Mouse (Mus musculus) cerebellum, adult 18-20 months (tissue): ENCODE results near the gene Pnp.
"Not testable (repeated sequence)": the region's sequence is repeated elsewhere in the genome, so short reads cannot be mapped to it uniquely, and the experiment has no call there.

Source experiments
- DNase-seq, 2 experiments: peaks; one replicate each; pipeline ENCODE4 v3.0.0; 2021

Pnp gene

DNA sequence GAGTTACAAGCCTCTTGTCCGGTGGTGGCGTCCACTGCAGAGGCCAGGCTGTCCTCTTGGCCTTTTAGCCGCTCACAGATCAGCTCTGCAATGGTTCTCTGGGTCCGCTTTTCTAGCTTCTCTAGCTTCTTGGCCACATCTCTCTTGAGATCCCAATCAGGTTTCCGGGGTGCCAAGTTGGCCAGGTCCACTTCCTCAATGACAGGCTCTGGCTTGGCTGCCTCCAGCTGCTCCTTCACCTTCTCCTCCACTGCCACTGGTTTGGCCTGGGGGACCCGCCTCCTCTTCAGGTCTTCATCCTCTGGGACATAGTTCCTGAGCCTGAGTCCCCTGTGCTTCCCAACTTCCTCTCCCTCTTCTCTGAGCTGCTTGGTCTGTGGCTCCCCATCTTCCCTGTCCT lies 47.6 kb downstream of the Pnp start:
- not testable (repeated sequence) for DNase-seq

DNA sequence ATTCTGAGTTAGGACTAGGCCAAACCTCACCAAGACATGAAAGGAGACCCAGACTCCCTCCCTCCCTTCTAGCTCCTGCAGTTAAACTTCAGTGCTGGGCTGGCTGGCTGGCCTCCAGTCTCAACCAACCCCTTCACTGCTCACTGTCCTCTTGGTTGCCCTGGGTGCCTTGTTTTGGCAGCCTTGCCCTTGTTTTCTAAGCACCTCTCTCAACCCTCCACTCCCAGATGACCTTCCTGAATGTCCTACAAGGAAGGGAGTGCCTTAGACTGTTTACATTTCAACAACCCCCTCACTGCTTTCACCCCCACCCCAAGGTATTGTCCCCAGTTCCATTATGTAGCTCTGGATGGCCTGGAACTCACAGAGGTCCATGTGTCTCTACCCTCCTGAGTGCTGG lies 48.7 kb downstream of the Pnp start:
- DNase-seq: no peak

DNA sequence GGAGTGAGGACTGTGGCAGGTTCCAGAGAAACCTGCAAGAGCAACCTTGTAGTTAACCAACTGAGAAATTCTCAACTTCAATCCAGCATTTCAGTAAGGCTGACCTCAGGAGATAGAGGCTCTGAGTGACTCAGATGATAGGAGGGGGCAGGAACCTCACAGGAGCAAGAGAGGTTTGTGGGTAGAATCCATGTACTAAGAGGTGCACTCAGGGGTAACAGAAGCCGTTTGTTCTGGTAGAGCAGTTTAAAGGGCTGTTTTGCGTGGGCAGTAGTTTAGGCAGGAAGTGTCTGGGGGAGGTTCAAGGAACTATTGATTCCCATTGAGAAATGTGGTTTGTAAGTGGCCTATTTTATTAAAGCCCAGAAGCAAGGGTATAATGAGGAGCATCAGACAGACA lies 50.3 kb downstream of the Pnp start:
- DNase-seq: no peak

DNA sequence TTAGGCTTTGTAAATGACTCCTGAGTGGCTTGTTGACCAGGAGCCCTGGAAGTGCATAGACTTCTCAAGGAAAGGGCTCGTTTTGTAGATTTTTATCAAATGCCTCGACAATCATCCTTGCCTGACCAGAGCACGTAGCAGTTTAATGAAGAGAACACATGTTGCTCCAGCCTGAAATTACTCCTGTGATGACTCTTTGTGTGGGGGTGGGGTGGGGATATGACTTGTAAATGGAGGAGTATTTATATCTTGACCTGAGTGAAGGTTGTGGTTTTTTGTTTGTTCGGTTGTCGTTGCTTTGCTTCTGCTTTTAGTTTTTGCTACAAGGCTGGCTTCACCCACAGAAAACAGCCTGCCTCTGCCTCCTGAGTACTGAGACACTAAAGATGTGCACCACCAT lies 51.0 kb downstream of the Pnp start:
- no peak for DNase-seq

DNA sequence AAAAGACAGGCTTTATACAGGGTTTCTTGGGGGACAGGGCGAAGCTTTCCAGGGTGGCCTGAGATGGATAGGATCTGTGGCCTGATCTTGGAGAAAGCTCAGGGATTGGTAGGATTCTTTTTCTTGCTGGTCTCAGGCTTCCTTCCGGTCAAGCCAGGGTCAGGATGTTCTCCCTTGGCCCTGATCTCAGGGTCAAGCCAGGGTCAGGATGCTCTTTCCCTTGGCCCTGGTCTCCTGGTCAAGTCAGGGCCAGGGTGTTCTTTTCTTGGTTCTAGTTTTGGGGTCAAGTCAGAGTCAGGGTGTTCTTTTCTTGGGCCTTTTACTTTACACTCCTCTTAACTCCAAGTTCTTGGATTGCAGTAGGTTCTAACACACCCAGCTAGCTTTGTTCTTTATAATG lies 56.8 kb downstream of the Pnp start:
- no peak for DNase-seq

DNA sequence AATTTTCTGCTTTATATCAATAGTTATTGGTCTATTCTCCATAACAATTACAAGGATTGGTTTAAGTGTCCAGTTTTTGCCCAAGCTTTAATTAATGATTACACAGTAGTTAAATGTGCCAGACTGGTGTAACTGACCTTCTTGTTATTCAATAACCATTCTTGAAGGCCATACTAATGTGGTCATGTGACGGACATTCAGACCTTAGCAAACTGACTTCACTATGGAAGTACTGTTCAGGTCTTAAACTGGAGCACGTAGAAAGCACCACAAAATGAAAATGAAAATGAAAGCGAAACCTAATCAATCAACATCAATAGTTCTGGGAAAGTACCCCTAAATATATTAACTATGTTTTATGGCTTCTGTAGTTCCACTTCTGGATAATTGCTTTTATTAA lies 60.2 kb downstream of the Pnp start:
- DNase-seq: no peak

DNA sequence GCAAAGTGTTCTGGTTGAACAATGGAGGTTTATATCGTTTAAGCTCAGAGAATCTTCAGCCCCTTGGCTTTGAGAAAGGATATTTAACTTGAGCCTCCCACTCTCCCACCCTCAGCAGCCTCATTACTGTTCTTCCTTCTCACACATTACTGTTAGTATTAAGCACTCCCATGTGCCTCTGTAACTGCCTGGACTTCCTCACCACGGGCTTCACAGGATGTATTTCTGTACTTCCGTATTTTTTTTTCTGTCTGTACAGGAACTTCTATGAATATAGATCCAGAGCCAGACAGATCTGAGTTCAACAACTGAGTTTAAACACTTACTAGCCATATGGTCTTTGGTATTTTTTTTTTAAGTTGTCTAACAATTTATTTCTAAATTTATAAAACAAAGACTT lies 66.2 kb downstream of the Pnp start:
- DNase-seq: no peak

DNA sequence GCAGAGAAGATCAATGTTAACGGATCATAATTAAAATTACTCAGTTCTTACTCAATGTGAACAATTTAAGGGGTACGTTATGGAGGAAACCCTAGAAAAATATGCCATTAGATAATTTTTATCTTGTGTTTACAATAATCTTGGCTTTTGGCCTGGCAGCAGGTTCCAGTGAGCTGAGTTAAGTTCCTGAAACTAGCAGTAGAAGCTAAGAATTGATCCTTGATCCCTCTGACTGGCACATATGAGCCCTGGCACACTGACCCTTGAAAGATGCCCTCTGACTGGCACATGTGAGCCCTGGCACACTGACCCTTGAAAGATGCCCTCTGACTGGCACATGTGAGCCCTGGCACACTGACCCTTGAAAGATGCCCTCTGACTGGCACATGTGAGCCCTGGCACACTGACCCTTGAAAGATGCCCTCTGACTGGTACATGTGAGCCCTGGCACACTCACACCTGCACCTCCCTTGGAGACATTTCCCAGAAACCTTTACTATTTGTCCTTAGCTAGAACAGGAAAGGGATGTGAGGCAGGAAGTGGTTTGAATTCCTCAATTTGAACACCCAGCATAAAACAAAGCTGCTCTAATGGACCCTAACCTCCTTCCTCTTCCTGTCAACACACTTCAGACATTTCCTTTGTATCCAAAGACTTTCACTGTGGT lies 67.3 kb downstream of the Pnp start:
- no peak for DNase-seq

DNA sequence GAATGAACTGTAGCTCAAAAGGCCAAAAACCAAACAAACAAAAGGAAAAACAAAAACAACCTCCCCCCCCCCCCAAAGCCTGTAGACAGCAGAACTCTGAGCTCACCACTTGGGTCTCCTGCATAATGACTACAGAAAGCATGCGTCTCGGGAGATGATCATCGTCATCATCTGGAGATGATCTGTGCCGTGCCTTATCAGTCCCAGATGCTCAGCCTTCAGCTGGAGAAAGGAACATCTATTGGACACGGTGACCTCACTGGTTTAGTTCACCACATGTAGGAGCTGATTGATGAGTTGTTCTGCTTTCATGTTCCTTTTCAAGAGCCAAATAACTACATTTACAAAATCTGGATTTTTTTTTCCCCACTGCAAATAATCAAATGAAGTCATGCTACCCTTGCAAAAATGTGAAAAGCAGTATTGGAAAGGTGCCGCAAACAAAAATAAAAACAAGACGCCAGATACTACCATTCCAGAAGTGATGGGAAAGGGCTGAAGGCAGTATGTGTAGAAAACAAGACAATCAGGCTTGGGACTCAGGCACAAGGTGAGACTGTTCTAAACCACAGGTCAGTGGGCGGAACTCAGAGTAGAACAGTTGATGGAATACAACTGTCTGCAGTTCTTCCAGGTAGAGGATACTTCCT lies 76.4 kb downstream of the Pnp start, which contains the start of gene Rnase10:
Gene Rnase10, plus strand, starts transcription at position 600 of the 650 bp plus-strand sequence.
- no peak for DNase-seq

DNA sequence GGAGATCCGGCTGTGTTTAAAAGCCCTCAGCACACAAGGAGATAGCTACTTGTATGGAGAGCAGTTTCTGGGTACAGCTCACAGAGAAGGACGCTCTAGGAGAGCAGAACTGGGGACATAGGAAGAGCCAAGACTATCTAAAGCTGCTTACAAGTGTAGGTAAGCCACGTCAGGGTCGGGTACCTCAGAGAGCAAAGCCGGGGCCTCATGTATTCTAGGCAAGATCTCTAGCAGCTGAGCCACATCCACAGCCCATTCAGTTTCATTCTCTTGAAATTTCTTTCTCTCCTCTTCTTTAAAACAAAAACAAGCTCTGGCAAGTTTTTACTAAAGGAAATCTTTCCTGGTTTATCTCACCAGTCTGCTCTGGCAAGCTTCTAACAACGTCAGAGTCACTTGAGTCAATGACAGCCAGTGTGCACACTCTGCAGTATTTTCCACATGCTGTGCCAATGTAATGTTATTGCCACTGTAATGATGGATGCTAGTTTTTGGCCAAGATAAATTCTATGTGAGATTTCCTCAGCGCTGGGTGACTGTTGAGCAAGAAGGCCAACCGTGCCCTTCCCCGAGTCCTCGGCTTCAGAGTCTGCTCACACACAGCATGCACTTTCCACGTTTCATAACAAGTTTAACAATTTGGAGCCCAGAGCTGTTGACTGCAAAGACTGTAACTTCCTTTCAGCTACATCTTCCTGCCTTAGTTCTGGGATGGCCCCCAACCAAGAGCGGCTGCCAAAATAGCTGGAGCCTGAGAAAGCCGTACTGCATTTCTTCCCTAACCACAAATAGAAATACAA lies 77.2 kb downstream of the Pnp start:
- no peak for DNase-seq

DNA sequence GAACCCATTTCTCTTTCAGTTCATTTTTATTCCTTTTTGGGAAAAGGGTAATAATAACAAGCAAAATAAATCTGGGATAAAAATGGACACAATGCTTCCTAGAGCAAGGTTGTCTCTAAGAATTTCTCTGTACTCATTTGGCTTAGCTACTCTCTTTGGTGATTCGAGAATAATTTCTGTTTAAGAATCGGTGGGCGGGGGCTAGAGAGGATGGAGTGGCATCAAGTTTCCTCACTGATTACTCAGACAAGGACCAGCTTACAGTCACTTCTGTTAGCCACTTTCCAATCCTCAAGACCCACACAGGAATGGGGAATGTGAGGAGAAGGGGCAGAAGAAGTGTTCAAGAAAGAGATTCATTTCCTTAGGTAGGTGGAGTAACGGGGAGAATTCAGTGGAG lies 77.9 kb downstream of the Pnp start:
- DNase-seq: no peak

DNA sequence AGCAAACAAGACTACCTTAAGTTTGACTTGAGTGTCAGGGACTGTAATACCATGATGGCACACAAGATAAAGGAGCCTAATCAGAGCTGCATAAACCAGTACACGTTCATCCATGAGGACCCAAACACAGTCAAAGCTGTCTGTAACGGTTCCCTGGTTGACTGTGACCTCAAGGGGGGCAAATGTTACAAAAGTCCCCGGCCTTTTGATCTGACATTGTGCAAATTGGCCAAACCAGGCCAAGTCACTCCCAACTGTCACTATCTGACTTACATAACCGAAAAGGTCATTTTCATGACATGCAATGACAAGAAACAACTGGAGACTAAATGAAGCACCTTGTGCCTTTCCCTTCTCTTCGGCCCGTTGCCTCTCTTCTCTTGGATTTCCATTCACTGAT lies 78.7 kb downstream of the Pnp start:
- DNase-seq: no peak

DNA sequence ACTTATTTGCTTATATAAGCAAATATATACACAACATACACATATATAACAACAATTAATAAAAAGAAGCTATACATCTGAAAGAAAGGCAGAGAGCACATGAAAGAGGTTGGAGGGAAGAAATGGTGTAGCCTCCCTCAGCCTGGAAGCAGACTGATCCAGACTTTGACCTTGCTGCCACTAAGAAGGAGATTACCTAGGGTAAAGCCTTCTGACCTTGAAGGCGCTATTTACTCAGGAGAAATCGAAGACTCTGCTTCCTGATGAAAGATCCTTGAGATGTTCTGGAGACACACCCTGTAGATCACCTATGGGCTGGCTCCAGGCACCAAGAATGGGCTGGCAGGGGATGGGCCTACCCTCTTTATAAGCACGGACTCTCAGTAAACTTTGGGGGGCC lies 83.8 kb downstream of the Pnp start:
- not testable (repeated sequence) for DNase-seq
